Mouse (Mus musculus) layer of hippocampus, postnatal 25 days (tissue): ENCODE measurements at regions not wholly inside any gene's neighbourhood (a gene's known extent, or its start where the extent isn't known, plus 50 kb on each side); places are given as distances from the start of the nearest gene placed in this dataset.
"Not testable (repeated sequence)": the region's sequence is repeated elsewhere in the genome, so short reads cannot be mapped to it uniquely, and the experiment has no call there.

Experiments used
- DNase-seq, 2 experiments: peaks; one replicate each; pipeline ENCODE4 v3.0.0; 2022; ENCODE audit warnings: mixed read lengths in 2 of 2, low spot score in 1 of 2; ENCODE audit errors: extremely low spot score in 1 of 2

DNA sequence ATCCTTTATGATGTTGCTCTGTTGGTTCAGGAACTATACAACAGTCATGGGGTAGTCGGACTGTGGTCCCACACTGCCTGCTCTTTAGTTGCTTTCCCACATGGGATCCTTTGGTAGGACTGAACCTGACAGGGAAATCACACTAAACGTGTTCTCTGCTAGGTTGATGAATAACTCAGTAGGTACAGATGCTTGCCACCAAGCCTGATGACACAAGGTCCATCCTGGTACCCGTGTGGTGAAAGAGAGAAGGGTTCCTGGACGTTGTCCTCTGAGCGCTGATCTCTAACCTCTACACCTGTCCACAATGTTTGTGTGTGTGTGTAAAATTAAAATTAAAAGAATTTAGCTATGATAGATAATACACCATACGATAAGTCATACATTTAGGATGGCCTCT is 119.9 kb downstream of the Phlda1 start:
- DNase-seq: no peak

DNA sequence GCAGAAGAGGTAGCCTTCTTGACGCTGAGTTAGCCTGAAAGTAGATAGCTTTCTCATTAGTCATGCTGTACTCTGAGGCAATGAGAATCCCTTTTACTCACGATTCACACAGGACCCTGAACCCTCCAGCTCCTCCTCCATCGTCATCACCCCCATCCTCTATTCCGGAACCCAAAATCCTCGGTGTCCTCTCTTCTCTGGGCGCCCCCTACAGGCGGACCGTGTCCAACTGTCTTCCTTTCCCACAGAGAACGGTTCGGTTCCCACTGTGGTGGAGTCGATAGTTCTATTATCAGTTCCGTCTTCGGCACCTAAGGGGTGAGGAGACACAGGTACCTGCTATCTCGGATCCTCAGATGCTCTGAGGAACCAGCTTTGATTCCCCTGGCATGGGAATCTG is 130.2 kb downstream of the Phlda1 start:
- peak in 1 of 2 experiments; percentile 6 for DNase-seq

- no peak for DNase-seq
These were observed 131.1 kb downstream of the Phlda1 start for GRCm38 (mm10) chr10:111637084-111637735.

DNA sequence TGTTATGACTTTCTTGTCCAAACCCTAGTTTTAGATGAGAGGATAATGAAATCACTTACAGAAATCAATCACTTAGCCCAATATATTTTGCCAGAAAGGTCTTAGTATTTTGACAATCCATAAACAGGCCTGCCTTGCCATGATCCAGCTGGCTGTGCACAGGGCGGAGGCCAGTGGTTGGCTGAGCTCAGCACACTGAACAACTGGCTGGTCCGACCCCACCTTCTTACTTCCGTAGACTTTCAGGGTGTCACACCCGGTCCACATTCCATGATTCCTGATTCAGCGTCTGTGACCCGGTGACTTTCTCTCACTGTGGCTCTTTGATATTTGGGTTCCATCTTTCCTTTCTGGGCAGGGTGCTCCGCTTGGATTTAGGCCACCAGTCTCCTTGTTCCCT is 133.8 kb downstream of the Phlda1 start:
- no peak for DNase-seq

- DNase-seq: no peak
These were observed 136.6 kb downstream of the Phlda1 start for GRCm38 (mm10) chr10:111642683-111643082.

DNA sequence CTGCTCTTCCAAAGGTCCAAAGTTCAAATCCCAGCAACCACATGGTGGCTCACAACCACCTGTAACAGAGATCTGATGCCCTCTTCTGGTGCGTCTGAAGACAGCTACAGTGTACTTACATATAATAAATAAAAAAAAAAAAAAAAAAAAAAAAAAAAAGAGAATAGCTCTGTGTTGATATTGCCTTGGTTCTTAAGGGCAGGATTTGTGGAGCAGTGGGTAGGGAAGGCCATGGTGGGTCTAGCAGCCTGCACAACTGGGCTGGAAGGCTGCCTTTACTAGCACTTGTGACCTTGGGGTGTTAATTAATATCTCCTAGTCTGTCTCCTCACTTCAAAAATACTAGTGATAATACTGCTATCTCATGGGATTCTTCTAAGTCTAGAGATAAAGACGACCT is 147.7 kb downstream of the Phlda1 start:
- not testable (repeated sequence) for DNase-seq

- no peak for DNase-seq
These were observed 148.5 kb downstream of the Phlda1 start for GRCm38 (mm10) chr10:111654364-111655226.

- DNase-seq: no peak
These were observed 152.7 kb downstream of the Phlda1 start for GRCm38 (mm10) chr10:111658828-111659227.

DNA sequence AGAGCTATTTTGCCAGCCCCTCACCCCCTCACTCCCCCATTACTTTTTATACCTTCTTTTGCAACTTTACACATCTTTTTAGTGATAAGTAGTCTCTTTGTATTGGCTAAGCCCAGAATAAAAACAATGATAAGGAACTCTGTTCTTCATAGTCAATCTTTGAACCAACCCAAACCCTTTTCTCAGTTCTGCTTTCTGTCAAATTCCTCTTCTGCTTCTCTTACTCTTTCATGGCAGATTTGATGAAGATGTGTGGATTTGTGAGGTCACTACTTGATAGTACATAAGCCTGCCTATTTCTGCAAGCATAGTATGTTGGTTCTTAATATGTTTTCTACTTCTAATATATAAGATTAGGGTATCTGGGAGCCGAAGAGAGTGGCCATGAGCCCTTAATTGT is 156.6 kb downstream of the Phlda1 start:
- DNase-seq: no peak

GRCm38 (mm10) chr10:111665834-111666233 is 159.7 kb downstream of the Phlda1 start:
- no peak for DNase-seq

GRCm38 (mm10) chr10:111666963-111667362 is 160.9 kb downstream of the Phlda1 start:
- no peak for DNase-seq

DNA sequence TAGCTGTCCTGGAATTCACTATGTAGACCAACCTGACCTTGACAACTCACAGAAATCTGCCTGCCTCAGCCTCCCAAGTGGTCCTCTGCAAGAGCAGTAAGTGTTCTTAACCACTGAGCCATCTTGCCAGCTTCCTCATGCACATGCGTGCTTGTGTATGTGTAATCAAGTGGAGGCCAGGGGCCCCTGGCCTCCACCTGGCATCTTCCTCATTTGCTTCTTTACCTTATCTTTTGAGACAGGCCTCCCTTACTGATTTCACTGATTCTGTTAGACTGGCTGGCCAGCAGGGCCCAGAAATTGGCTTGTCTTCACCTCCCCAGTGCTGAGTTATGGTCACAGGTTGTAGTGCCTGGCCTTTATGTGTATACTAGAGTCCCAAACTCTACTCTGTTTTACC is 162.6 kb downstream of the Phlda1 start:
- DNase-seq: no peak

DNA sequence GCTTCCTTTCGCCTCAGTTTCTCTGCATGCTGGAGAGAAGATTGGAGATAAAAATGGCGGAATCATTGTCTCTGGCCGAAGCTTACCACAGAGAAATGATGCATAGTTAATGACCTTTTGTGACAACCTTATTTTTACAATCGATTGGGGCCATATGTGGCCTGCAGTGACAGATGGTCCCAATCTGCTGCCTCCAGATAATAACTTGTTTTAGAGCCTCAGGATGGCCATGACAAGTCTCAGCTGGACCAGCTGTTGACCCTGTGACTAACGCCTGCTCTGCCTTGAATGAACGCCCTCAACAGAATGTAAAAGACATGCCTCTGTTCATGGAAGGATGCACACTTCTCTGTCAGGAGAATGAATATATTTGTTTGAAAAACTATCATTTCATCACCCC is 163.6 kb downstream of the Phlda1 start:
- no peak for DNase-seq

DNA sequence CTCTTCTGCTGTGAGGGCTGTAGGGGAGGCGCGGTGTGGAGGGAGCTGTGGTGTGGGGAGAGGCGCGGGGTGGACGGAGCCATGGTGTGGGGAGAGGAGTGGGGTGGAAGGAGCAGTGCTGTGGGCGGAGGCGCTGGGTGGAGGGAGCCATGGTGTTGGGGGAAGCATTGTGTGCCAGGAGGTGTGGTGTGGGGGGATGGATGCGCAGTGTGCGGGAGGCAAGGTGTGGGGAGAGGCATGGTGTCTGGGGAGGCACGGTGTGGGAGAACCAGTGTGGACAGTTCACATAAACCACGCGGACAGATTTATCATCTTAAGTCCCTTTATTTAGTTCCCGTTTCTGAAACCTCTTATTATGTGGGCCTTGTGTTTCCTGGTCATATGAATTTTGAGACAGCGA is 164.6 kb downstream of the Phlda1 start:
- DNase-seq: no peak

DNA sequence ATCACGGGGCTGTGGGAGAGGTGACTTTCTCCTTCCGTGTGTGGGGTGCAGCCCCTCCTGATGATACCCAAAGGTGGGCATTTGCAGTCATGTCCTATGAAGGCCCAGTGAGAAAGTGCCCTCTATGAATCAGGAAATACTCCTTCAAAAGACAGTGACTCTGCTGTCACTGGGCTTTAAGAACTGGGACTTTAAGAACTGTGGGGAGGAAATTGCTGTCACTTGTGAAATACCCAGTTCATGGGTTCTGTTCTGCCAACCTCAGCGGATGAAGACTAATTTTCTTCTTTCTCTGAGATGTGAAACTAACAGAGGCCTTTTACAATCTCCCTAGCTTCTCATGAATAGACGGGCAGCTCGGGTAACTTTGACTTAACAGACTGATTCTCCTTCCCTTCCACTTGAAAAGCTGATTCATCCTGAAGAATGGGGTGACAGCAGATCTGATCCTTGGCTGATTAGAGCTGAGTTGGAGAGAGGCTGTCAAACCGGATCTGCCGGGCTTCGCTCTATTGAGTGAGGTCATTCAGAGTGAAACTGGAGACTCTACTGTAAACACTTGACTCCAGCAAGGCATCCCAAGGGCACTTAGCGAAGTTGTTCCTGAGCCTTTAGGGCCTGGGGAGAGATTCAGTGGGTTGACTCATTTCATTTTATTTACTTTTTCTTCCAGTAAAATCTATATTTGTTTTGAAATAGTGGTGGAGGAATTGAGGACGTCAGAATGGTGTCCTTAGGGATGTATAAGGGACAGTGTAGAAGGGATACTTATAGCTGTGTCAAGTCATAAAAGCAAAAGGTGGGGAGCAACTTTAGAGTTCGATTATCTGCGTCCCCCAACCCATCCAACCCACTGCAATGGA is 166.6 kb downstream of the Phlda1 start:
- DNase-seq: no peak

DNA sequence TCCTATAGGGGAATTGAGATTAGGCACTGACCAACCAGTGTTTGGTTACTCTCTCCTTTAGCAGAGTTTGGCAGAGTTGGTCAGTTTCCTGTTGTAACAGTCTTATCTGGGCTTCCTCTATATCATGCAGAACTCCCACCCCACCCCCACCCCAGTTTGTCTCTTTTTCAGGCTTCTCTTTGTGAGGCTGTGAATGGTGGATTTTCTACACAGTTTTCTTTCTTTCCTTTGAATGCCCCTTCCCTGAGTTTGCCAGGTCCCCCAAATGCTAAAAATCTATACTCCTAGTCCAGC is 167.2 kb downstream of the Phlda1 start:
- DNase-seq: no peak

GRCm38 (mm10) chr10:111676255-111676654 is 170.2 kb downstream of the Phlda1 start:
- DNase-seq: no peak

GRCm38 (mm10) chr10:111680919-111681318 is 174.8 kb downstream of the Phlda1 start:
- DNase-seq: no peak

GRCm38 (mm10) chr10:111684409-111685346 is 178.6 kb downstream of the Phlda1 start:
- no peak for DNase-seq

DNA sequence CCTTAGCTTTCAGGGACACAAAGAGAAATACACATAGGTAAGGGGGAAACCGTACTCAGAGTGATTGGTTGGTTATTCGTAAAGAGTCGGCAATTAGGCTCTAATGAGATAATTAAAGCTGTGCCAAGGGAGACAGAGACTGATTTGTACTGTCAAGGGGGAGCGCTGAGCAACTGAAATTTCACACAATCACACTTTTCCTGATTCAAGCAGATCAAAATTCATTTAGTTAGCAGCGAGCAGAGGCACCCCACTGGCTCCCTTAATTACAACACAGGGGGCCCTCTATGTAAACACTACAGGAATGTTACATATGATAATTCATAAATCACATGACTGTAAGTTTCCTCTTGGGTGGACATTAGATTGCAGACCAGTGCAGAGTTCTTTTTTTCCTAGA is 180.5 kb downstream of the Phlda1 start:
- DNase-seq: no peak
